10 mouse cellular contexts compared by ENCODE assay signal in the genomic region with DNA sequence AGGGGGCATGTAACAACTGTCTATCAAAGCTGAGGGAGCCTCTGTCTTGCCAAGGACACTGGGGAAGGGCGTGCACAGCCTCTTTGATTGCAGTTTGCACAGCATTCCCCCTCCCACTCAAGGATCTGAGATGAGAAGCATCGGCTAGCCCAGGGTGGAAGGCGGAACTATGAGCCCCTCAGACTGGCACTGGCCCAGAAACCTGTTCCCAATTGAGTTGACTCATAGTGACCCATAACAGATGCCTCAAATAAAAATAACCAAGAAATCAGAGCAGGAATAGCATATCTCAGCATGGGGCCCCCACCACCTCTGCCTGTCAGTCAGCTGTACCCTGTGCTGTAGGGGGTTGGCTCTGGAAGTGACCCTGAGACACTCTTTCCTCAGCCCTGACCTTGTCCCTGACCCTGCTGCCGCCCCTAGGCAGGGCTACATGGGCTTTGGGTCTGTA.
DNase-seq lines count a peak whose midpoint lies in the region; ATAC-seq and TF ChIP-seq lines count a peak whose summit lies in the region.
"Had no signal": no experiment of that assay in that cellular context is flagged by ENCODE, and none has a peak within 500 bp of the region (broad histone marks: within the 10 kb centered on the region; RNA-seq: fewer than 3 reads in every experiment).

No protein-coding gene starts in this region.

- H3K4me2 ChIP-seq in embryonic facial prominence, embryonic 14.5 days (ENCODE audit: low read depth, low read length) = no peak overlapping the region

- H3K9ac ChIP-seq in embryonic facial prominence, embryonic 14.5 days (ENCODE audit: low read depth, low read length) = no peak overlapping the region

- peak overlapping the region; percentile 26; the same call in 1 of the 2 replicates for H3K4me3 ChIP-seq in E14TG2a.4 (replicated peaks; ENCODE audit: low read length)
- H3K4me3 ChIP-seq in embryonic facial prominence, embryonic 14.5 days (ENCODE audit: low read depth, low read length) = no peak overlapping the region

- intact Hi-C loops in heart, postnatal 10 days (cut with DNase I) = no loop called here

- DNase-seq in adrenal gland, postnatal 25 days = peak; percentile 26
- DNase-seq in adrenal gland, postnatal 4 days (ENCODE audit: low spot score in 2 of 2) = no peak
- DNase-seq in heart, postnatal 10 days = peak; percentile 8 to 27
- no peak for DNase-seq in heart, adult 8-10 months (ENCODE audit: low spot score)
- peak; percentile 84 for DNase-seq in embryonic facial prominence, embryonic 14.5 days (ENCODE audit: low spot score)
- DNase-seq in urinary bladder, postnatal 25 days (ENCODE audit: low spot score) = no peak
- DNase-seq: lung, postnatal 10 days had no signal

- ATAC-seq in embryonic facial prominence, embryonic 14.5 days (ENCODE audit: low read depth) = peak; percentile 82
- ATAC-seq in megakaryocyte progenitor cell, adult 5-6 weeks (replicated peaks; ENCODE audit: poor library complexity) = no peak

- H3K4me1 ChIP-seq in E14TG2a.4 (replicated peaks; ENCODE audit: low read depth, low read length) = peaks cover 61% of the 10 kb centered on the region
- peaks cover 10% of the 10 kb centered on the region for H3K4me1 ChIP-seq in embryonic facial prominence, embryonic 14.5 days (ENCODE audit: control insufficient read depth, insufficient read depth, low read length)

- H3K9me3 ChIP-seq in E14TG2a.4 (ENCODE audit: low read length) = no peaks in the 10 kb centered on the region
- H3K9me3 ChIP-seq in embryonic facial prominence, embryonic 14.5 days (ENCODE audit: control insufficient read depth, low read length) = no peaks in the 10 kb centered on the region

- TF ChIP-seq CTCF in E14TG2a.4 (conservative IDR thresholded peaks at IDR 0.05; ENCODE audit: low read length) = no peak

- 39% methylated on average over 3 of the region's 4 CpGs for WGBS in embryonic facial prominence, embryonic 14.5 days

- peaks cover 48% of the 10 kb centered on the region for H3K36me3 ChIP-seq in E14TG2a.4 (ENCODE audit: insufficient read depth, low read length)
- peaks cover 19% of the 10 kb centered on the region for H3K36me3 ChIP-seq in embryonic facial prominence, embryonic 14.5 days (ENCODE audit: control insufficient read depth, insufficient read depth, low read length)

- no peak overlapping the region for H3K27ac ChIP-seq in embryonic facial prominence, embryonic 14.5 days (replicated peaks; ENCODE audit: low read depth, low read length)
- H3K27ac ChIP-seq: kidney, postnatal 0 days had no signal

- no peaks in the 10 kb centered on the region for H3K27me3 ChIP-seq in E14TG2a.4 (ENCODE audit: insufficient read depth, low read length)
- H3K27me3 ChIP-seq in embryonic facial prominence, embryonic 14.5 days (replicated peaks; ENCODE audit: control insufficient read depth, insufficient read depth, low read length) = no peaks in the 10 kb centered on the region

Comparison
In these comparisons a context has a peak if more than half of its experiments do, and no peak if none do; other contexts are left out.
1. DNase-seq: peak in adrenal gland, postnatal 25 days (single experiment), heart, postnatal 10 days (2 of 2) and embryonic facial prominence, embryonic 14.5 days (single experiment); none in adrenal gland, postnatal 4 days (0 of 2), heart, adult 8-10 months (single experiment) and urinary bladder, postnatal 25 days (single experiment).